Mouse (Mus musculus) liver, embryonic 14.5 days (tissue): ENCODE data around the gene Flcn. TPM values are rescaled to one million over a fixed set of nuclear protein-coding genes. Genes with fewer than 3 reads are reported as not detected.

ENCODE experiments used
- ATAC-seq: fragments of 200-750 bp; cut with Nextera tagmentation; 2 replicates; pipeline ENCODE4 v1.8.0; 2017; ENCODE audit warnings: moderate number of reproducible peaks, mild to moderate bottlenecking, moderate library complexity; ENCODE audit not compliant: insufficient read depth
- DNase-seq, 3 experiments: peaks; one replicate each; pipeline ENCODE4 v3.0.0-alpha.2; 2012 to 2013; ENCODE audit warnings: low read depth in 3 of 3, low spot score in 3 of 3
- H3K27ac ChIP-seq: fragments of 300-500 bp; sonication (generic); 2 replicates; pipeline ENCODE4 v1.5.1; 2014; ENCODE audit warnings: moderate library complexity, mild to moderate bottlenecking, control low read depth, inconsistent platforms
- H3K27me3 ChIP-seq: fragments of 300-500 bp; sonication (generic); 2 replicates; pipeline ENCODE4 v1.6.1; 2014; ENCODE audit warnings: mild to moderate bottlenecking, low read length, moderate library complexity; ENCODE audit not compliant: control insufficient read depth, insufficient read depth
- H3K36me3 ChIP-seq: fragments of 300-500 bp; sonication (generic); replicated peaks from 2 replicates; pipeline ENCODE4 v1.6.1; 2014; ENCODE audit warnings: low read depth; ENCODE audit not compliant: control insufficient read depth, insufficient read depth
- H3K4me1 ChIP-seq, 2 experiments: fragments of 200-500 bp in 1 of 2; fragments of 300-500 bp in 1 of 2; sonication (generic) in 1 of 2; replicated peaks; 2 replicates each; pipeline ENCODE4 v1.6.1; 2012 to 2014; ENCODE audit warnings: antibody characterized with exemption in 1 of 2, inconsistent platforms in 1 of 2, low read length in 1 of 2; ENCODE audit not compliant: control insufficient read depth in 2 of 2, insufficient read depth in 2 of 2
- H3K4me2 ChIP-seq: fragments of 300-500 bp; sonication (generic); 2 replicates; pipeline ENCODE4 v1.6.1; 2014; ENCODE audit warnings: low read depth, mild to moderate bottlenecking, control low read depth, moderate library complexity
- H3K4me3 ChIP-seq, 2 experiments: fragments of 200-500 bp in 1 of 2; fragments of 300-500 bp in 1 of 2; sonication (generic) in 1 of 2; 2 replicates each; pipeline ENCODE4 v1.5.1; 2012 to 2014; ENCODE audit warnings: low read depth in 2 of 2, low read length in 2 of 2, mild to moderate bottlenecking in 2 of 2, control low read depth in 1 of 2, inconsistent platforms in 1 of 2, moderate library complexity in 1 of 2; ENCODE audit not compliant: insufficient read depth in 1 of 2
- H3K9ac ChIP-seq: fragments of 300-500 bp; sonication (generic); replicated peaks from 2 replicates; pipeline ENCODE4 v1.6.1; 2014; ENCODE audit warnings: mild to moderate bottlenecking, control low read depth, moderate library complexity
- H3K9me3 ChIP-seq: fragments of 300-500 bp; sonication (generic); 2 replicates; pipeline ENCODE4 v1.6.1; 2016; ENCODE audit warnings: low read length, mixed read lengths; ENCODE audit not compliant: control insufficient read depth
- CTCF ChIP-seq: IDR thresholded peaks from 2 replicates; pipeline ENCODE4 v1.5.1; 2016; ENCODE audit warnings: antibody characterized with exemption, low read depth, control low read depth
- EP300 ChIP-seq: IDR thresholded peaks from 2 replicates; pipeline ENCODE4 v1.6.1; 2016; ENCODE audit warnings: antibody characterized with exemption, low read depth
- WGBS: fragments of 180-500 bp; shearing (Covaris S2); extraction: QIAGEN DNeasy Blood & Tissue Kit; methylation state at CpG from one replicate; pipeline ENCODE4 v1.1.7; 2014; ENCODE audit not compliant: insufficient replicate concordance; 5-methylcytosine and 5-hydroxymethylcytosine counted together
- polyA plus RNA-seq, 2 experiments: library from polyadenylated mRNA; depleted of rRNA in 1 of 2; stranded (reverse) in 1 of 2; unstranded in 1 of 2; fragments of >200 nt; fragmentation: Nextera tagmentation in 1 of 2; extraction: Ambion mirVana in 1 of 2; gene quantifications; 2 replicates each; pipeline versions ENCODE4 v1.2.1 to v1.2.3; 2012 to 2014

The Flcn gene
- polyA plus RNA-seq, 2 experiments, result 7.2 to 11.1 TPM

- Histone ChIP-seq H3K9ac (no peak overlapping the region), H3K36me3 (peaks cover 7% of the 10 kb centered on the region), H3K4me3 (no peak overlapping the region), H3K4me1 (no peaks in the 10 kb centered on the region), H3K27me3 (no peaks in the 10 kb centered on the region), H3K9me3 (no peaks in the 10 kb centered on the region), H3K27ac (no peak overlapping the region), H3K4me2 (no peak overlapping the region)
- DNase-seq (no peak), ATAC-seq (no peak)
- TF ChIP-seq CTCF, result no peak
- TF ChIP-seq EP300, result no peak
- WGBS, result 68% methylated on average over 6 of the region's 6 CpGs
Observed at GRCm38 (mm10) chr11:59754504-59754903, 55.3 kb downstream of the Flcn start.

DNA sequence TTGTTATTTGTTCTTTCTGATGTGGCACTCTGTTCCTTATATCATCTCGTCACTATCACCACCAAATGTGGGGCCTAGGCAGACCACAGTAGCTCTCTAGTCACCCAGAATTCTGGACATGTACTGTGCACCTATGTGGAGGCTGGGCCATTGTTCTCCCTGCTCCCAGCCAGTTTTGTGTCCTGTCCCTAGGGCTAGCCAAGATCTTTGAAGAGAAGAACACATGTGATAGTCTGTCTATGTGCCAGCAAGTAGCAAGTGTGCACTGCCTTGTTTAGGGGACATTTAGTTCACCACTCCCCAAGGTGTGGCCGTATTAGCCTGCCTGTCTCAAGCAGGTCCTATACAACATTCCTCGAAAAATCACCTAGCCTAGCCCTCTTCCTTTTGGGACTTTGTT lies 60.8 kb downstream of the Flcn start:
- Histone ChIP-seq H3K36me3 (peaks cover 3% of the 10 kb centered on the region; the same call in 1 of the 2 replicates), H3K4me2 (no peak overlapping the region), H3K4me1 (no peaks in the 10 kb centered on the region), H3K9me3 (no peaks in the 10 kb centered on the region), H3K9ac (no peak overlapping the region), H3K27ac (no peak overlapping the region), H3K27me3 (no peaks in the 10 kb centered on the region), H3K4me3 (no peak overlapping the region)
- DNase-seq, result no peak
- WGBS, result 74% methylated on average over 3 of the region's 3 CpGs
- TF ChIP-seq CTCF (no peak), EP300 (no peak)
- no peak for ATAC-seq

DNA sequence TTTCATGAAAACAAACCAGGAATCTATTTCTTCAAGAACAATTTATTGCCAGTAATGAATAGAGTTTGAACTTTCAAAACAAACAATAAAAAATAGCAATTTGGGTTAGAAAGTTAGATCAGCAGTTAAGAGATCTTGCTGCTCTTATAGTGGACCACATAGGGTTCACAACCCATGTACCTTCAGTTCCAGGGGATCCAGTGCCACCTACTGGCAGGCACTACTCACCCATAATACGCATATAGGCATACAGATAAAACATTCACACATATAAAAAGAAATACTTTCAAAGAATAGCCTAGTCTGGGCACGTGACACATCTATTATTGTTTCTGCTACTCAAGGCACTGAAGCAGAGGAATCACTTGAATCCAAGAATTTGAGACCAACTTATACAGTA lies 63.2 kb downstream of the Flcn start:
- no peaks in the 10 kb centered on the region for H3K4me1 ChIP-seq
- peak in 1 of 3 experiments; percentile 11 for DNase-seq
- H3K27me3 ChIP-seq, result no peaks in the 10 kb centered on the region
- no peaks in the 10 kb centered on the region for H3K9me3 ChIP-seq
- no peak overlapping the region for H3K9ac ChIP-seq
- TF ChIP-seq EP300, result no peak
- TF ChIP-seq CTCF, result peak; percentile 62
- H3K4me2 ChIP-seq, result no peak overlapping the region
- WGBS, result 59% methylated on average over 2 of the region's 2 CpGs
- peaks cover 4% of the 10 kb centered on the region; the same call in 1 of the 2 replicates for H3K36me3 ChIP-seq
- no peak for ATAC-seq
- no peak overlapping the region for H3K27ac ChIP-seq
- H3K4me3 ChIP-seq, result no peak overlapping the region

- H3K9me3 ChIP-seq, result no peaks in the 10 kb centered on the region
- H3K4me1 ChIP-seq, result no peaks in the 10 kb centered on the region
- no peak for TF ChIP-seq CTCF
- no peak for TF ChIP-seq EP300
- no peak overlapping the region for H3K9ac ChIP-seq
- no peak overlapping the region for H3K4me2 ChIP-seq
- H3K27me3 ChIP-seq, result no peaks in the 10 kb centered on the region
- H3K27ac ChIP-seq, result no peak overlapping the region
- no peak for ATAC-seq
- H3K36me3 ChIP-seq, result peaks cover 4% of the 10 kb centered on the region; the same call in 1 of the 2 replicates
- DNase-seq, result no peak
- WGBS, result 69% methylated on average over 5 of the region's 5 CpGs
- no peak overlapping the region for H3K4me3 ChIP-seq
Observed at GRCm38 (mm10) chr11:59745851-59746250, 64.0 kb downstream of the Flcn start.

DNA sequence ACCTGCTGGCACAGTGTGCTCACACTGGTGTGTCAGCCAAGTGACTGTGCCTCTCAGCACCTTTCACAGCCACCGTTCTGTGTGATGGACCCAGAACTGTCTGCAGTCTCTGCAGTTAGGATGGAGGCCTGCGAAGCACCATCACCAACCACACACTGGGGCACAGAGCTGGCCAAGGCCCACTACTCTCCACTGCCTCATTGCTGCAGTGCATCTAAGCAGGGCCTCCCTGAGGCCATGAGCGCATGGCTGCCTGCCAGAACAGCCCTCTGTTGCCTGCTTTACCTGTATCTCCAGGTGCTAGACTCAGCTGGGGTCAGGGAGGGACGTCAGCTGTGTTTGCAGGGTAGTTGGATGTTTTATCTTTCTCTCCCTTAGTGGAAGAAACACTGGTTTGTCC lies 65.4 kb downstream of the Flcn start:
- DNase-seq, result no peak
- Histone ChIP-seq H3K4me3 (no peak overlapping the region), H3K9ac (no peak overlapping the region), H3K27me3 (no peaks in the 10 kb centered on the region), H3K9me3 (no peaks in the 10 kb centered on the region), H3K4me2 (no peak overlapping the region), H3K4me1 (peaks cover 0 to 4% of the 10 kb centered on the region in 2 experiments; a peak in 1 of 4 replicates), H3K27ac (no peak overlapping the region), H3K36me3 (peaks cover 4% of the 10 kb centered on the region; the same call in 1 of the 2 replicates)
- WGBS, result 73% methylated on average over 4 of the region's 4 CpGs
- ATAC-seq, result no peak
- TF ChIP-seq CTCF (no peak), EP300 (no peak)
